Mouse (Mus musculus): ENCODE results near the gene Mtcl1. TPM values are rescaled to one million over a fixed set of nuclear protein-coding genes. Genes with fewer than 3 reads are reported as not detected.
A peak's percentile ranks its signal among the peaks of the same experiment; 100 is the strongest.
"Not testable (repeated sequence)": the region's sequence is repeated elsewhere in the genome, so short reads cannot be mapped to it uniquely, and the experiment has no call there.

The Mtcl1 gene
- total RNA-seq, 2 experiments from 2014 or later = 9.3 to 13.1 TPM

GRCm38 (mm10) chr17:66448421-66449405 is 837 bp downstream of the Mtcl1 start:
- peak; percentile 64 for DNase-seq

GRCm38 (mm10) chr17:66447978-66448377 is 1.6 kb downstream of the Mtcl1 start:
- no peak for DNase-seq

GRCm38 (mm10) chr17:66447007-66447312 is 2.6 kb downstream of the Mtcl1 start:
- DNase-seq = no peak

- no peak for DNase-seq
Observed at GRCm38 (mm10) chr17:66446196-66447006, 3.1 kb downstream of the Mtcl1 start.

- DNase-seq = no peak
Observed at GRCm38 (mm10) chr17:66444059-66444700, 5.4 kb downstream of the Mtcl1 start.

- DNase-seq = no peak
Observed at GRCm38 (mm10) chr17:66439888-66440287, 9.7 kb downstream of the Mtcl1 start.

- DNase-seq = no peak
Observed at GRCm38 (mm10) chr17:66439051-66439753, 10.3 kb downstream of the Mtcl1 start.

GRCm38 (mm10) chr17:66438137-66438536 is 11.4 kb downstream of the Mtcl1 start:
- no peak for DNase-seq

GRCm38 (mm10) chr17:66436811-66437210 is 12.7 kb downstream of the Mtcl1 start:
- no peak for DNase-seq

- DNase-seq = no peak
Observed at GRCm38 (mm10) chr17:66435982-66436381, 13.6 kb downstream of the Mtcl1 start.

- DNase-seq = no peak
Observed at GRCm38 (mm10) chr17:66435007-66435406, 14.5 kb downstream of the Mtcl1 start.

- DNase-seq = no peak
Observed at GRCm38 (mm10) chr17:66434566-66434965, 15.0 kb downstream of the Mtcl1 start.

GRCm38 (mm10) chr17:66424601-66425000 is 24.9 kb downstream of the Mtcl1 start:
- not testable (repeated sequence) for DNase-seq

- DNase-seq = no peak
Observed at GRCm38 (mm10) chr17:66419421-66419820, 30.1 kb downstream of the Mtcl1 start.

- DNase-seq = no peak
Observed at GRCm38 (mm10) chr17:66417748-66418147, 31.8 kb downstream of the Mtcl1 start.

- no peak for DNase-seq
Observed at GRCm38 (mm10) chr17:66417329-66417728, 32.2 kb downstream of the Mtcl1 start.

- peak; percentile 40 for DNase-seq
Observed at GRCm38 (mm10) chr17:66416841-66417313, 32.7 kb downstream of the Mtcl1 start.

GRCm38 (mm10) chr17:66416436-66416835 is 33.1 kb downstream of the Mtcl1 start:
- DNase-seq = no peak

- no peak for DNase-seq
Observed at GRCm38 (mm10) chr17:66414331-66414730, 35.2 kb downstream of the Mtcl1 start.

GRCm38 (mm10) chr17:66412155-66412970 is 37.2 kb downstream of the Mtcl1 start:
- DNase-seq = no peak

- no peak for DNase-seq
Observed at GRCm38 (mm10) chr17:66410884-66411426, 38.6 kb downstream of the Mtcl1 start.

Measured in gastrocnemius, postnatal 10 days (tissue).